Mouse (Mus musculus) gastrocnemius, postnatal 14 days (tissue): ENCODE data around the gene Rab9. TPM values are rescaled to one million over a fixed set of nuclear protein-coding genes. Genes with fewer than 3 reads are reported as not detected.
"Not testable (repeated sequence)": the region's sequence is repeated elsewhere in the genome, so short reads cannot be mapped to it uniquely, and the experiment has no call there.

Experiments
- DNase-seq: peaks from one replicate; pipeline ENCODE4 v3.0.0; 2021; ENCODE audit warnings: mixed read lengths
- intact Hi-C: fragments of 180-260 bp; cut with DNase I; formaldehyde crosslinking; loops from one replicate; pipeline ENCODE4 v1.15.1; 2025; ENCODE audit warnings: low total_unique reads
- long read RNA-seq, 2 experiments: library from polyadenylated mRNA; stranded (forward); transcript quantifications; one replicate each; pipeline ENCODE4 v2.0.0; 2021
- total RNA-seq, 2 experiments: library from RNA; stranded (reverse); gene quantifications; 2 replicates each; pipeline ENCODE4 v1.2.3; 2021

Rab9 gene
- 10 to 100 TPM; 17.4 to 22.2 TPM for total RNA-seq
- long read RNA-seq, experiment 1, transcript Rab9-202 (3 exons, 1,447 nt), result major isoform, 10 of 11 reads
- long read RNA-seq, experiment 1, partial matches to known transcripts, result 0 of 11 reads
- long read RNA-seq, experiment 1, other reads (novel, unspliced or antisense), result 1 of 11 reads
- long read RNA-seq, experiment 2, transcript Rab9-202 (3 exons, 1,447 nt), result major isoform, 25 of 27 reads
- long read RNA-seq, experiment 2, partial matches to known transcripts, result 0 of 27 reads
- long read RNA-seq, experiment 2, other reads (novel, unspliced or antisense), result 2 of 27 reads

- peak; percentile 93 for DNase-seq
- intact Hi-C loops, result no loop called here
Observed at GRCm38 (mm10) chrX:166479365-166479983, at the start of gene Rab9. Gene Rab9 (minus strand): TSS chrX:166479867.

- intact Hi-C loops, result no loop called here
- DNase-seq, result no peak
Observed at GRCm38 (mm10) chrX:166528126-166528525, 48.5 kb upstream of the Rab9 start.

- no peak for DNase-seq
- intact Hi-C loops, result no loop called here
Observed at GRCm38 (mm10) chrX:166525637-166526315, 46.1 kb upstream of the Rab9 start.

GRCm38 (mm10) chrX:166520782-166521181 lies 41.1 kb upstream of the Rab9 start:
- intact Hi-C loops, result no loop called here
- DNase-seq, result no peak

GRCm38 (mm10) chrX:166518345-166518744 lies 38.7 kb upstream of the Rab9 start, which contains the start of gene Tceanc:
Gene Tceanc (minus strand): TSS chrX:166518567.
- peak; percentile 16 for DNase-seq
- intact Hi-C loops, result no loop called here

GRCm38 (mm10) chrX:166516631-166517030 lies 37.0 kb upstream of the Rab9 start:
- intact Hi-C loops, result no loop called here

GRCm38 (mm10) chrX:166515923-166516322 lies 36.3 kb upstream of the Rab9 start:
- no peak for DNase-seq
- intact Hi-C loops, result no loop called here

More at GRCm38 (mm10) chrX:166516631-166517030, 37.0 kb upstream of the Rab9 start:
- DNase-seq, result no peak

- intact Hi-C loops, DNase-seq: not testable (repeated sequence)
Observed at GRCm38 (mm10) chrX:166514035-166514434, 34.4 kb upstream of the Rab9 start.

GRCm38 (mm10) chrX:166512071-166512470 lies 32.4 kb upstream of the Rab9 start:
- intact Hi-C loops, result no loop called here
- DNase-seq, result no peak

- DNase-seq, result no peak
- intact Hi-C loops, result no loop called here
Observed at GRCm38 (mm10) chrX:166511107-166511506, 31.4 kb upstream of the Rab9 start.

- intact Hi-C loops, result no loop called here
- peak; percentile 95 for DNase-seq
Observed at GRCm38 (mm10) chrX:166509761-166510738, 30.4 kb upstream of the Rab9 start.

- DNase-seq, result no peak
- intact Hi-C loops, result no loop called here
Observed at GRCm38 (mm10) chrX:166504421-166504820, 24.8 kb upstream of the Rab9 start.

GRCm38 (mm10) chrX:166499496-166500190 lies 20.0 kb upstream of the Rab9 start:
- DNase-seq, result no peak
- intact Hi-C loops, result no loop called here

- intact Hi-C loops, result no loop called here
- DNase-seq, result no peak
Observed at GRCm38 (mm10) chrX:166497771-166498170, 18.1 kb upstream of the Rab9 start.

- intact Hi-C loops, result no loop called here
- no peak for DNase-seq
Observed at GRCm38 (mm10) chrX:166495052-166495451, 15.4 kb upstream of the Rab9 start.

- intact Hi-C loops, result no loop called here
- DNase-seq, result no peak
Observed at GRCm38 (mm10) chrX:166478631-166479364, 869 bp downstream of the Rab9 start.

- DNase-seq, result no peak
- intact Hi-C loops, result no loop called here
Observed at GRCm38 (mm10) chrX:166477393-166477792, 2.3 kb downstream of the Rab9 start.

- intact Hi-C loops, result no loop called here
- no peak for DNase-seq
Observed at GRCm38 (mm10) chrX:166472612-166473011, 7.1 kb downstream of the Rab9 start.
